In genomic region chr16:94331886-94332252, GRCm38 (mm10) we compare ENCODE assay signal across 1 mouse cellular context.
TF ChIP-seq lines count a peak whose summit lies in the region.

No protein-coding gene starts in this region.

TF ChIP-seq in C2C12, 6 proteins besides CTCF, POLR2A, EP300 and RAD21 (continued from another document):
- TF ChIP-seq MYOG (IDR thresholded peaks at IDR 0.05; ENCODE audit: control insufficient read depth, extremely low read depth, insufficient read length) (no peak), MYOD1 (IDR thresholded peaks at IDR 0.05; ENCODE audit: control insufficient read depth, insufficient read length, low read depth) (no peak), USF1 (IDR thresholded peaks at IDR 0.05; ENCODE audit: low read depth) (no peak), MAX (IDR thresholded peaks at IDR 0.05) (no peak)
